Mouse (Mus musculus) lung, adult 2 months (tissue): ENCODE results near the gene Spink8.

Experiments used
- CTCF ChIP-seq: fragments of 200-500 bp; IDR thresholded peaks from 2 replicates; pipeline ENCODE4 v1.5.1; 2011; ENCODE audit warnings: mild to moderate bottlenecking, low read length, control low read depth; ENCODE audit not compliant: insufficient read depth
- POLR2A ChIP-seq: fragments of 200-500 bp; IDR thresholded peaks from 2 replicates; pipeline ENCODE4 v1.6.1; 2011; ENCODE audit warnings: low read depth, mild to moderate bottlenecking, control low read depth, low read length, borderline replicate concordance; ENCODE audit errors: extremely low read depth

GRCm38 (mm10) chr9:109855947-109856346 lies 43.9 kb downstream of the Spink8 start:
- no peak for TF ChIP-seq CTCF
- TF ChIP-seq POLR2A: no peak
